Mouse (Mus musculus): ENCODE measurements around the gene Anks4b. TPM values are rescaled to one million over a fixed set of nuclear protein-coding genes. Genes with fewer than 3 reads are reported as not detected.

The Anks4b gene
- total RNA-seq, 2 experiments from 2014 or later, result 0.49 to 0.52 TPM

GRCm38 (mm10) chr7:120182891-120183290, 9.2 kb downstream of the Anks4b start:
- no peak for DNase-seq (ENCODE audit: extremely low spot score in 1 of 2, low spot score in 1 of 2)

DNA sequence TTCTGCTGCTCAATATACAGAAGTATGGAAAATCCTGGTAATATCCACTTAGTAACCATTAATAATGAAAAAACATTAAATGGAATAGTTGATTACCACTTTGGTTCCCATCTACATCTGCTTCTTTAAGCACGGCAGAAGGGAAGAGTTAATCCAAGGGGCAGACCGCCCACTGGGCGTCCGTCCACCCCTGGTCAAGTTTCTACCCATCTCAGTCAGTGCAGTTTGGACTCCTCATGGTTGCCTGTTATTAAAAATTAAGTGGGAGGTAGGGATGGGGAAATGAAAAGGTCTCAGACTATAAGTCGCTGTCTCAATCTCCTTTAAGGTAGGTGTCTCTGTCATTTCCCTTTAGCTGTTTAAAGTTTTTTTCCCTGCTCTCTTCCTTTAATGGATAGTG, 15.3 kb downstream of the Anks4b start:
- DNase-seq (ENCODE audit: extremely low spot score in 1 of 2, low spot score in 1 of 2), result no peak

- DNase-seq (ENCODE audit: extremely low spot score in 1 of 2, low spot score in 1 of 2), result no peak
Measured at GRCm38 (mm10) chr7:120189369-120190149, 15.9 kb downstream of the Anks4b start.

- no peak for DNase-seq (ENCODE audit: extremely low spot score in 1 of 2, low spot score in 1 of 2)
Measured at GRCm38 (mm10) chr7:120190150-120190665, 16.6 kb downstream of the Anks4b start.

- no peak for DNase-seq (ENCODE audit: extremely low spot score in 1 of 2, low spot score in 1 of 2)
Measured at GRCm38 (mm10) chr7:120192207-120192606, 18.5 kb downstream of the Anks4b start.

DNA sequence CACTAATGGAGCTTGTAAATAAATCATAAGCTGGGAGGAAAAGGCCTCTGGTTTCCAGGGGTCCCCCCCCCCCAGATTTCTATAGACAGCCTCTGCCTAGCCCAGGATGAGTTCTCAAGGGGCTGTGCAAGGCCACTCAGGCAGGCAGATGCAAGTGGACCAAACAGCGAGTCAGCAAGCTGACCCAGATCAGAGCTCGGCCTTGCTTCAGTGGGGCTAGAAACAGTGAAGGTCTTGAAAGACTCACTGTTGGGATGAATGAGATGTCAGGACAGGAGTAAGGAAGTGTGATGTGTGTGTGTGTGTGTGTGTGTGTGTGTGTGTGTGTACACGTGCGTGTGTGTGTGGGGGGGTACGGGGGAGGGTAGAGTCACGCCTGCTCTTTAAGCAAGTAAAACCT, 19.2 kb downstream of the Anks4b start:
- no peak for DNase-seq (ENCODE audit: extremely low spot score in 1 of 2, low spot score in 1 of 2)

DNA sequence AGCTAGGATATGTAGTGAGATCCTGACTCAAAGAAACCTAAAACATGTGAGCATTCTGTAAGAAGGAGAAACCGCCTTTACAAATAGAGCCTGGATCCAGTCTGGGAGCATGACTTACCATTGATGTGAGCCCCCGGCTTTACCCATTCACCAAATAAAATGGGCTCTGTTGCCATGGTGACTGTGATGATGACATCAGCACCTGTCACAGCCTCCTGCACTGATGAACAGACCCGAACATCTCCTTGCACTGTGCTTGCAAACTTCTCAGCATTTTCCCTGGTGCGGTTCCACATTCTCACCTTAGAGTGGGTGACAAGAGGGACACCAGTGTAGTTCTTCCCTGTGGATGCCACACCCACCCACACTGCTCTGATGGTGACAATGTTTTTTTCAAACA, 21.5 kb downstream of the Anks4b start:
- DNase-seq (ENCODE audit: extremely low spot score in 1 of 2, low spot score in 1 of 2), result no peak

DNA sequence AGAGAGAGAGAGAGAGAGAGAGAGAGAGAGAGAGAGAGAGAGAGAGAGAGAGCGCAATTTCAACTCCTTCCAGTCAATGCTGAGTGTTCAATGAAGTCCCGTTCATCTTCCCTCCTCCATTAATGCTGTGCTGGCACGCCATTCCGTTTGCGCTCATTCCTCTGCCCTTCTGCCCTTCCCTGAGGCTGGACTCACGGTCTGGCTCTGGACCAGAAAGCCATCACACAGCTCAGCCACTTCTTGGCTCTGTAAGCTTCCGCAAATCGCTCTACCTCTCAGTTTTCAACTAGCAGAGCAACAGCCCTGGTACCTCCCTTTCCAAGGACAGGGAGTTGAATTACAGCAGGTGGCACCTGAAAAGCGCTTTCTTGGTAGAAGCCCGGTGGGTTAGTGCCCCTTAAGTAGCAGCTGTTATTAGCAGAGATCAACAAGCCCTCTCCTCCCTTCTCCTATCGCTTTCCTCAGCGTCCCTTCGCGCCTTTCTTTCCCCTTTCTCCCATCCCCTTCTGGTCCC, 27.6 kb downstream of the Anks4b start:
- DNase-seq (ENCODE audit: extremely low spot score in 1 of 2, low spot score in 1 of 2), result no peak

- DNase-seq (ENCODE audit: extremely low spot score in 1 of 2, low spot score in 1 of 2), result peak; percentile 46 to 48
Measured at GRCm38 (mm10) chr7:120201771-120202170, 28.1 kb downstream of the Anks4b start, which contains the start of gene Crym. Gene Crym, minus strand, starts transcription at chr7:120202111.

GRCm38 (mm10) chr7:120203789-120204188, 30.1 kb downstream of the Anks4b start, which contains the start of gene Abca14:
Gene Abca14, plus strand, starts transcription at chr7:120203961.
- DNase-seq (ENCODE audit: extremely low spot score in 1 of 2, low spot score in 1 of 2), result peak; percentile 85 to 95

GRCm38 (mm10) chr7:120205989-120206388, 32.3 kb downstream of the Anks4b start:
- no peak for DNase-seq (ENCODE audit: extremely low spot score in 1 of 2, low spot score in 1 of 2)

DNA sequence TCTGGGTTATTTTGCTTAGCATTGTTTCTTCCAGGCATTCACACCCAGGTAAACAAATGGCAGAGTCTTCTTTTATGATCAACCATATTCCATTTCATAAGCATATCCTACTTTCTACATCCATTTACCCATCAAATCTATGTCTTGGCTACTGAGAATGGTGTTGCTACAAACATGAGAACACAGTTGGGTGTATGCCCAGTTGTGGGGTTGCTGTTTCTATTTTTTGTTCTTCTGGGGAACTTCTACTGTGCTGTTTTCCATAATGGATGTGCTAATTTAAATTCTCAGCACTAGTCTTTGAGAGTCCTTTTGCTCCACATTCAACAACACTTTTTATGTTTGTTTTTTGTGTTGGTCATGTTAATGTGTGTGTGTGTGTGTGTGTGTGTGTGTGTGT, 54.9 kb downstream of the Anks4b start:
- no peak for DNase-seq (ENCODE audit: extremely low spot score in 1 of 2, low spot score in 1 of 2)

Other genes with a start within 250 kb of the Anks4b start
- gene Dnah3, start 78.6 kb upstream of the Anks4b start, total RNA-seq (2021), result under 1 TPM; 0.05 to 0.45 TPM
- gene Tmem159, start 71.5 kb upstream of the Anks4b start, total RNA-seq (2021), result 10 to 100 TPM; 11.2 to 12.1 TPM
- under 1 TPM in 1 of 2 experiments, not detected in 1; 0.45 TPM for gene Zp2, start 28.6 kb upstream of the Anks4b start, total RNA-seq (2021)
- 100 to 1,000 TPM; 283 to 337 TPM for gene Crym, start 28.3 kb downstream of the Anks4b start, total RNA-seq (2021)
- under 1 TPM in 1 of 2 experiments, not detected in 1; 0.14 TPM for gene Abca14, start 30.1 kb downstream of the Anks4b start, total RNA-seq (2021)
- gene Abca15, start 154.8 kb downstream of the Anks4b start, total RNA-seq (2021), result not detected
- gene Abca16, start 235.8 kb downstream of the Anks4b start, total RNA-seq (2021), result not detected